Mouse (Mus musculus) cortical plate, adult 2 months (tissue): ENCODE data around the gene Fars2. TPM values are rescaled to one million over a fixed set of nuclear protein-coding genes. Genes with fewer than 3 reads are reported as not detected.

Source experiments
- H3K27ac ChIP-seq: fragments of 200-500 bp; 2 replicates; pipeline ENCODE4 v1.5.1; 2012; ENCODE audit warnings: low read length, control low read depth, inconsistent platforms; ENCODE audit not compliant: insufficient read depth
- H3K4me1 ChIP-seq: fragments of 200-500 bp; 2 replicates; pipeline ENCODE4 v1.6.1; 2011; ENCODE audit warnings: low read length; ENCODE audit not compliant: control insufficient read depth, insufficient read depth
- H3K4me3 ChIP-seq: fragments of 200-500 bp; 2 replicates; pipeline ENCODE4 v1.5.1; 2011; ENCODE audit warnings: mild to moderate bottlenecking, low read length, control low read depth; ENCODE audit not compliant: insufficient read depth
- CTCF ChIP-seq: fragments of 200-500 bp; IDR thresholded peaks from 2 replicates; pipeline ENCODE4 v1.5.1; 2011; ENCODE audit warnings: mild to moderate bottlenecking, control low read depth, low read length; ENCODE audit not compliant: insufficient read depth; ENCODE audit errors: extremely low read depth
- POLR2A ChIP-seq: fragments of 200-500 bp; IDR thresholded peaks from 2 replicates; pipeline ENCODE4 v1.6.1; 2011; ENCODE audit warnings: mild to moderate bottlenecking, low read length, control low read depth; ENCODE audit not compliant: insufficient read depth; ENCODE audit errors: extremely low read depth
- polyA plus RNA-seq: library from polyadenylated mRNA; depleted of rRNA; stranded (reverse); fragments of >200 nt; gene quantifications from 2 replicates; pipeline ENCODE4 v1.2.3, GENCODE M21; 2012

Gene Fars2
- polyA plus RNA-seq, 1 experiment: 33.1 TPM

- TF ChIP-seq CTCF (no peak), POLR2A (no peak)
- Histone ChIP-seq H3K27ac (no peak overlapping the region), H3K4me3 (no peak overlapping the region), H3K4me1 (peaks cover 5% of the 10 kb centered on the region)
These were observed 181.5 kb downstream of the Fars2 start for GRCm38 (mm10) chr13:36298782-36299031.

DNA sequence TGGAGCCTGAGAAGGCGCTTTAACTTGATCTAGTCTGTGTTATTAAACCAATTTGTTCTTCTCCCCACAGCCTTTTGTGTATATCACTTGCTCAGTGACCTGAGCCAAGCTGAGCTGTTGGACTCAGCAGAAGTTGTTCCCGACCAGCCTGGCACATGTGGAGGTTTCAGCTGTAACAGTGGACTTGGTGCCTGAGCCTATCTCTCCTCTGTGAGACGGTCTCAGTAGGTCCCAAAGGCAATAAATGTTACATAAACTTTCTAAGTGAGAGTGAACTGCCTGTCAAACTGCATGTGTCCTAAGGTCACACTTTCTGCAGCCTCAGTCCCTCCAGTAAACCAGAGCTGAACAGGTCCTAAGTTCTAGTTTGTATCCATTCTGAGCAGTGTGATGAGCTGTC is 185.6 kb downstream of the Fars2 start:
- peaks cover 2% of the 10 kb centered on the region for H3K4me1 ChIP-seq
- H3K27ac ChIP-seq: no peak overlapping the region
- H3K4me3 ChIP-seq: no peak overlapping the region
- no peak for TF ChIP-seq CTCF
- TF ChIP-seq POLR2A: no peak

- no peak overlapping the region for H3K27ac ChIP-seq
- no peak for TF ChIP-seq POLR2A
- TF ChIP-seq CTCF: no peak
- H3K4me1 ChIP-seq: peaks cover 2% of the 10 kb centered on the region
- no peak overlapping the region for H3K4me3 ChIP-seq
These were observed 188.1 kb downstream of the Fars2 start for GRCm38 (mm10) chr13:36305306-36305705.

- Histone ChIP-seq H3K4me1 (peaks cover 2% of the 10 kb centered on the region), H3K4me3 (no peak overlapping the region), H3K27ac (no peak overlapping the region)
- TF ChIP-seq POLR2A (no peak), CTCF (no peak)
These were observed 190.2 kb downstream of the Fars2 start for GRCm38 (mm10) chr13:36307386-36307785.

GRCm38 (mm10) chr13:36309160-36309559 is 191.9 kb downstream of the Fars2 start:
- Histone ChIP-seq H3K27ac (no peak overlapping the region), H3K4me1 (no peaks in the 10 kb centered on the region; the same call in 1 of the 2 replicates), H3K4me3 (no peak overlapping the region)
- TF ChIP-seq CTCF (no peak), POLR2A (no peak)

- H3K4me1 ChIP-seq: peaks cover 2% of the 10 kb centered on the region; the same call in 1 of the 2 replicates
- no peak for TF ChIP-seq POLR2A
- TF ChIP-seq CTCF: no peak
- no peak overlapping the region for H3K27ac ChIP-seq
- H3K4me3 ChIP-seq: no peak overlapping the region
These were observed 197.0 kb downstream of the Fars2 start for GRCm38 (mm10) chr13:36314218-36314617.

DNA sequence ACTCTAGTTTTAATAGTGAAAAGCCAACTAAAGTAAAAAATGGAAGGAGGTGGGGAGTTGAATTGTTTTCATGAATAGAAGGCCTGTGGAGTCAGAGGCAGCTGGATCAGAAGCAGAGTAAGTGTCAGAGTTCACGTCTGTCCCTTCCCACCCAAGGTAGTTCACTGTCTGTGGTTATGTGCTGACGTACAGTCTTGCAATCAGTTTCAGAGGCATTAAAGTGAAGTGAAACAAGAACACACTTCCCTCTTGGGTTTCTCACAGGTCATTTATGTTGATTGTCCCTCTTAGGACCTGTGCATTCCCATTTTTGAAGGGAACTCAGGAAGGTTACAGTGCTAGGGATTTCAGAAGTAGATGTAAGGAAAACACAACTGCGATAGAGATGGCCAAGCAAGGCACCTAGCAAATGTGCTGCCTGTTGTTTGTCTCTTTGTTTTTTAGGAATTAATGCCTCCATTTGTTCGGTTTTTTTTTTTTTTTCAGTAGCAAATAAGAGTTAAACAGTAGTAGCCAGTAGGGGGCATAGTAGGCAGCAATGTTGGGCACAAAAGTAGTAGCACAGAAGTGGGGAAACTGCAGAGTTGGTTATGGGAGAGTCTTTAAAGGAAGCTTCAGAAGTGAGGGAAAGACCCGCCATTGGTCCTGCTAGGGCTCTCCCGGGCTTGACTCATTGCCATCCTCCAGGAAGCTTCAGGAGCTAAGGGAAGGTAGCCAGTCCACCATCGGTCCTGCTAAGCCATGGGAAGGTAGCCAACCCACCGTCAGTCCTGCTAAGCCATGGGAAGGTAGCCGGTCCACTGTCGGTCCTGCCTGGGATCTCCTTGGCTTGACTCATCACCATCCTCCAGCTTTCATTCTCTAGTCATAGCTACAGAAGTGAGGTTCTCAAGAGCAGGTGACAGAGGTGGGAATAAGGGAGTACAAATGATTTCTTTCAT is 197.9 kb downstream of the Fars2 start:
- no peak overlapping the region for H3K27ac ChIP-seq
- no peak overlapping the region for H3K4me3 ChIP-seq
- TF ChIP-seq CTCF: no peak
- peaks cover 2% of the 10 kb centered on the region; the same call in 1 of the 2 replicates for H3K4me1 ChIP-seq

DNA sequence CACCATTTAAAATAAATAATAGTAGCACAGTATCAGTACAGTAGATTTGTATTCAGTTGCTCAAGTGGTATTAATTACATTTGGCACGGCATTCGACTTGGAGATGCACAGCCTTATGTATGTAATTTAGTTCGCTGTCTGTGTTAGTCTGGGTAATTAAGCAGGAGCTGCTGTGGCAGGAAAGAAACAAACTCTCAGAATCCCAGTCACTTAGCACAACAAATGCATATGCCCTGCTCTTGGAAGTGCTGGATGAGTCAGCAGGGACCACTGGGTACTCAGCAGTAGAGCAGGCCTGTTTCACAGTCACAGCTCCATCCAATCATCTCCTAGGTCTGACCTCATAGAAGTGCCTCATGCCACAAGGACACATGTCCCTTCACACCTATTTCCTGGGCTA is 200.6 kb downstream of the Fars2 start:
- TF ChIP-seq CTCF (no peak), POLR2A (no peak)
- Histone ChIP-seq H3K4me3 (no peak overlapping the region), H3K4me1 (peaks cover 2% of the 10 kb centered on the region; the same call in 1 of the 2 replicates), H3K27ac (no peak overlapping the region)

GRCm38 (mm10) chr13:36324624-36325023 is 207.4 kb downstream of the Fars2 start:
- Histone ChIP-seq H3K27ac (no peak overlapping the region), H3K4me1 (peaks cover 4% of the 10 kb centered on the region), H3K4me3 (no peak overlapping the region)
- TF ChIP-seq CTCF: no peak
- no peak for TF ChIP-seq POLR2A

GRCm38 (mm10) chr13:36326539-36326938 is 209.3 kb downstream of the Fars2 start:
- Histone ChIP-seq H3K4me1 (peaks cover 4% of the 10 kb centered on the region), H3K4me3 (no peak overlapping the region), H3K27ac (no peak overlapping the region)
- TF ChIP-seq POLR2A: no peak
- TF ChIP-seq CTCF: no peak

DNA sequence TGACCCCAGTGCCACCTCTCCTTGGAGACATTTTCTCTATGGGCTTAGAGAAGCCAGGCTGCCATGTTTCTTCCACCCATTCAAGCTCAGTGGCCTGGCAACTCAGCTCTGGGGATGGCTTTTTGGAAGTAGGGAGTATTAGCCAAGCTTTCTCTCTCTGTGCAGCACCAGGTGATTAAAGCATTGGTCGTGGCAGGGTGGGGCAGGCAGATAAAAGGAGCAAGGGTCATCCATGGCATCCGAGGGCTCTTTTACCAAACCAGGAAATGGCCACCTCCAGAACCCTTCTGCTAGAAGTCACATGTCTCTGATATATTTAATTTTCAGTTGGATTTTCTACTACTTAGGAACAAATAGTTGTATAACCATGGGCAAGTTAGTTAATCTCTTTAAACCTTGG is 212.7 kb downstream of the Fars2 start:
- no peak for TF ChIP-seq POLR2A
- no peak for TF ChIP-seq CTCF
- H3K4me1 ChIP-seq: peaks cover 4% of the 10 kb centered on the region
- no peak overlapping the region for H3K27ac ChIP-seq
- H3K4me3 ChIP-seq: no peak overlapping the region
